Mouse (Mus musculus) cerebellum, adult 2 months (tissue): ENCODE results near the gene Mast4.

Source experiments
- CTCF ChIP-seq: fragments of 200-500 bp; IDR thresholded peaks from 2 replicates; pipeline ENCODE4 v1.5.1; 2011; ENCODE audit warnings: low read depth, mild to moderate bottlenecking, control low read depth, low read length, moderate library complexity, borderline replicate concordance; ENCODE audit not compliant: insufficient read depth
- POLR2A ChIP-seq: fragments of 200-500 bp; IDR thresholded peaks from 2 replicates; pipeline ENCODE4 v1.6.1; 2011; ENCODE audit warnings: low read length, control low read depth, borderline replicate concordance; ENCODE audit not compliant: insufficient read depth

- TF ChIP-seq CTCF: no peak
- no peak for TF ChIP-seq POLR2A
Measured at GRCm38 (mm10) chr13:102851253-102851652, 483.0 kb downstream of the Mast4 start.
